Mouse (Mus musculus) liver, adult 2 months (tissue): Measurements from ENCODE around the gene Ctsd. TPM values are rescaled to one million over a fixed set of nuclear protein-coding genes. Genes with fewer than 3 reads are reported as not detected.

ENCODE experiments used
- DNase-seq: peaks from one replicate; pipeline ENCODE4 v3.0.0-alpha.2; 2011; ENCODE audit warnings: low read depth, low spot score; ENCODE audit errors: extremely low read depth
- H3K27ac ChIP-seq: fragments of 200-500 bp; replicated peaks from 2 replicates; pipeline ENCODE4 v1.5.1; 2012; ENCODE audit warnings: low read depth, mild to moderate bottlenecking, control low read depth, inconsistent platforms, low read length; ENCODE audit not compliant: insufficient read depth
- H3K27me3 ChIP-seq: fragments of 200-500 bp; 2 replicates; pipeline ENCODE4 v1.6.1; 2012; ENCODE audit warnings: mild to moderate bottlenecking, moderate library complexity, low read length, inconsistent platforms; ENCODE audit not compliant: control insufficient read depth, insufficient read depth
- H3K36me3 ChIP-seq: fragments of 200-500 bp; 2 replicates; pipeline ENCODE4 v1.6.1; 2012; ENCODE audit warnings: low read length, inconsistent platforms; ENCODE audit not compliant: control insufficient read depth, insufficient read depth
- H3K4me1 ChIP-seq: fragments of 200-500 bp; 2 replicates; pipeline ENCODE4 v1.6.1; 2011; ENCODE audit warnings: low read length; ENCODE audit not compliant: control insufficient read depth, insufficient read depth
- H3K4me3 ChIP-seq: fragments of 200-500 bp; 2 replicates; pipeline ENCODE4 v1.5.1; 2011; ENCODE audit warnings: low read depth, mild to moderate bottlenecking, control low read depth, low read length, moderate library complexity; ENCODE audit not compliant: insufficient read depth
- H3K79me2 ChIP-seq: fragments of 200-500 bp; 2 replicates; pipeline ENCODE4 v1.6.1; 2012; ENCODE audit warnings: inconsistent platforms, mild to moderate bottlenecking, low read length, moderate library complexity; ENCODE audit not compliant: control insufficient read depth, insufficient read depth
- H3K9ac ChIP-seq: fragments of 200-500 bp; 2 replicates; pipeline ENCODE4 v1.6.1; 2012; ENCODE audit warnings: low read depth, mild to moderate bottlenecking, control low read depth, inconsistent platforms, low read length
- CTCF ChIP-seq: fragments of 200-500 bp; IDR thresholded peaks from 2 replicates; pipeline ENCODE4 v1.5.1; 2011; ENCODE audit warnings: low read depth, low read length, control low read depth
- POLR2A ChIP-seq: fragments of 200-500 bp; IDR thresholded peaks from 2 replicates; pipeline ENCODE4 v1.6.1; 2011; ENCODE audit warnings: low read length, control low read depth; ENCODE audit not compliant: insufficient read depth; ENCODE audit errors: extremely low read depth
- WGBS: fragments of 180-500 bp; shearing (Covaris S2); methylation state at CpG from one replicate; pipeline ENCODE4 v1.1.7; 2018; 5-methylcytosine and 5-hydroxymethylcytosine counted together
- polyA plus RNA-seq: library from polyadenylated mRNA; depleted of rRNA; stranded (reverse); fragments of >200 nt; gene quantifications from 2 replicates; pipeline ENCODE4 v1.2.3, GENCODE M21; 2012
- total RNA-seq: library from RNA; depleted of rRNA; stranded (reverse); fragments of >200 nt; gene quantifications from 2 replicates; pipeline ENCODE4 v1.2.3, GENCODE M21; 2014

Gene Ctsd
- total and polyA plus RNA-seq, 2 experiments: 215 to 444 TPM

DNA sequence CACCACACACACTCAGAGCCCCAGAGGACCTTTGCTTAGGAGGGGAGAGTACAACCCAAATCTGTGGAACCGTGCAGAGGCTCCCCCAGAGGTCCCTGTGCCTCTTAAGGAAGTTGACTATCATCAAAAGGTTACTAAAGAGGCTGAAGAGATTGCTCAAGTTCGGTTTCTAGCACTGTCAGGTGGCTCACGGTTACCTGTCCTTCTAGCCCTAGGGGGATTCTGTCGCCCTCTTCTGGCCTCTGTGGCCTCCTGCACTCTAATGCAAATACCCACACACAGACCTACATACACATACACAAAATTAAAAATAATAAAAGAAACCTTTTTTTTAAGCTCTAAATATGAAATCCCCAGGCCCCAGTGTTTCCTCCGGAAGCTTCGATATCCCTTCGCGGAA, 30.8 kb upstream of the Ctsd start:
- Histone ChIP-seq H3K27me3 (no peaks in the 10 kb centered on the region), H3K4me1 (no peaks in the 10 kb centered on the region), H3K4me3 (no peak overlapping the region), H3K27ac (no peak overlapping the region), H3K36me3 (no peaks in the 10 kb centered on the region), H3K79me2 (no peaks in the 10 kb centered on the region), H3K9ac (no peak overlapping the region)
- DNase-seq: no peak
- TF ChIP-seq CTCF (no peak), POLR2A (no peak)
- WGBS: 92% methylated on average over 8 of the region's 8 CpGs

DNA sequence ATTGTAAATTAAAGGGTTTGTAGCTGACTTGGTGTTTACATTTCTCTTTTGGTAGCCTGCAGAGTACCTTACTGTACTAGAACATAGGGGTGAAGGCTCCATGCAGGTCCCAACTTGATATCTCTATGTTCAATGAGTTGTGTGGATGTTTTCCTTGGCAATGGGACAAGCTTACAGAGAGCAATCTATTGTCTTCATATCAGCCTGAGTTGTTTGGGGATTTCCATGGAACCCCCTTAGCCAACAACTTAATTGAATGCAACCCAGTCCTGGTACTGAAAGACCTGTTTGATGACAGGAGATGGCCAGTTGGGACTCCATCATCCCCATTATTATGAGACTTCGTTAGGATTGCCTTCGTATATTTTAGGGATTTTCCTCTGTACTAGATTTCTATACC, 30.2 kb upstream of the Ctsd start:
- no peak for DNase-seq
- Histone ChIP-seq H3K79me2 (no peaks in the 10 kb centered on the region), H3K4me1 (no peaks in the 10 kb centered on the region), H3K27ac (no peak overlapping the region), H3K9ac (no peak overlapping the region), H3K27me3 (no peaks in the 10 kb centered on the region), H3K36me3 (no peaks in the 10 kb centered on the region), H3K4me3 (no peak overlapping the region)
- TF ChIP-seq POLR2A (no peak), CTCF (no peak)
- WGBS: 95% methylated on average over 2 of the region's 2 CpGs

DNA sequence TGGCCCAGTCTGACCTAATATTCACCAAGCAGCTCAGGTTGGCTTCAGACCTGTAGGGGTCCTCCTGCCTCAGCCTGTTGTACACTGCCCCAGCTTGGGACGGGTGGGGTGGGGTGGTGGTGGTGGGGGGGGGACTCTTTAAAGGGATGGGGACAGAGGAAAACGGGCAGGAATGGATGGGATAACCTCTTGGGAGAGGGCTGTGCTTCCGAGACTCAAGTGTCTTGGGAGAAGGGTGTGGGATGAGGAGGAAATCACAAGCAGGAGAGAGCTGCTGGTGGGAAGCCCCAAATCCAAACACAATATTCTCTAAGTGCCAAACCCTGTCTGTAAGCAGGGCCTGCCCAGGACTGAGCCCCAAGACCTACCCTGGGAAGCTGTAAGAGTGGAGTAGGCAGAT, 28.4 kb upstream of the Ctsd start:
- Histone ChIP-seq H3K4me3 (no peak overlapping the region), H3K36me3 (no peaks in the 10 kb centered on the region), H3K9ac (no peak overlapping the region), H3K27ac (no peak overlapping the region), H3K79me2 (no peaks in the 10 kb centered on the region), H3K4me1 (no peaks in the 10 kb centered on the region), H3K27me3 (no peaks in the 10 kb centered on the region)
- DNase-seq: no peak
- TF ChIP-seq CTCF (no peak), POLR2A (no peak)
- WGBS: 78% methylated on average over 3 of the region's 3 CpGs

DNA sequence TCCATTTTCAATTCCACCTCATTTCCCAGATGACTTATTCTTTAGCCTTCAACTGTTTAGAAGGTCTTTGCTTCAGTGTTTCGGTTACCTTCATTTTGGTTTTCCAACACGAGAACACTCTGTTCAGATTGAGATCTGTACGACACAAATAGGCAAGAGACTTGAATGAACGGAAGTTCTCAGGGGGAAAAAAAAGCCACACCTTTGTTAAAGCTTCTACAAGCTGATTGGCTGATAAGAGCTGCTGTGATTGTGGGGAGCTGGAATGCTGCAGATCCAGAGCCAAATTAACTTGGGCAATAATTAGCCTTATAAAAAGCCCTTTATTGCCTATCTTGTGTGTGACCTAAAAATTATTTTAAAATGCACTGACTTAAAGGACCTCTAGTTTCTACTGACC, 27.5 kb upstream of the Ctsd start:
- no peaks in the 10 kb centered on the region for H3K36me3 ChIP-seq
- DNase-seq: no peak
- WGBS: 66% methylated on average over 4 of the region's 4 CpGs
- H3K9ac ChIP-seq: no peak overlapping the region
- H3K27ac ChIP-seq: no peak overlapping the region
- H3K79me2 ChIP-seq: no peaks in the 10 kb centered on the region
- TF ChIP-seq POLR2A: no peak
- no peak for TF ChIP-seq CTCF
- H3K4me1 ChIP-seq: no peaks in the 10 kb centered on the region
- H3K27me3 ChIP-seq: no peaks in the 10 kb centered on the region
- no peak overlapping the region for H3K4me3 ChIP-seq

DNA sequence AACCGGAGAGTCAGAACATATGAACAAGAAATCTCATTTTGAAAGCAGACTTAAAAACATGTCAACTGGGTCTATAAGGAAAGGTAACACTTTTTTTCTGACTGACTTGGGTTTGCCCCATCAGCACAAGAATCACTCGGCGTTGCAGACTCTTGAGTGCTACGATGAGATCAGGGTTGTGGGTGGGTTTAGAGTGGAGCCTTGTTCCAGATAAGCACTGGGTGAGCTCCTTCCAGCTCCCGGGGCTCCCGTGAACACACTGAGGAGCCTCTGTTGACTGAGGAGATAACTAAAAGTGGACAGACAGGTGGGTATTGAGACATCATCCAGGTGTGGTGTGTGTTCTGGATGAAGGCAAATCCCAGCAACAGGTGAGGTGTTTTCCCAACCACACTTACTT, 25.4 kb upstream of the Ctsd start:
- DNase-seq: no peak
- H3K4me3 ChIP-seq: no peak overlapping the region
- H3K9ac ChIP-seq: no peak overlapping the region
- H3K27me3 ChIP-seq: no peaks in the 10 kb centered on the region
- H3K4me1 ChIP-seq: no peaks in the 10 kb centered on the region
- H3K79me2 ChIP-seq: no peaks in the 10 kb centered on the region
- H3K36me3 ChIP-seq: no peaks in the 10 kb centered on the region
- TF ChIP-seq POLR2A: no peak
- no peak for TF ChIP-seq CTCF
- 76% methylated on average over 6 of the region's 6 CpGs for WGBS
- H3K27ac ChIP-seq: no peak overlapping the region

DNA sequence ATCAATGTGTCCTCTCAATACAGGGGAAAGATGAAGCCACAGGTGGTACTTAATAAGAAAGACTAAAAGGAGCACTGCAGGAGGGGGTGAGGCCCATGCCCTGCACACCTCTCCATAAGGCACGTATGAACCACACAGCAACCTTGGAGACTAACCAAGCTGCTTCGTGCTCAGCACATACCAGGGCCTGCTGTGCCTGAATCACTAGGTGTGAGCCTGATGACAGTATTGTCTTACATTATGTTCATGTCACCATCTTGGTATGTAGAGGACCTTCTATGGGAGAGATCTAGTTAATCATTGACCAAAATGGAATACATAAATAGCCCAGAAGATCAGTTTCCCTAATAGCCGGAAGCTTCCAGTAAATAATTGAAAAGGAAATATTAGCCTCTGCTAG, 21.8 kb upstream of the Ctsd start:
- H3K36me3 ChIP-seq: no peaks in the 10 kb centered on the region
- no peak for DNase-seq
- TF ChIP-seq POLR2A (no peak), CTCF (no peak)
- H3K27me3 ChIP-seq: no peaks in the 10 kb centered on the region
- H3K4me1 ChIP-seq: no peaks in the 10 kb centered on the region
- no peak overlapping the region for H3K27ac ChIP-seq
- no peak overlapping the region for H3K4me3 ChIP-seq
- H3K79me2 ChIP-seq: no peaks in the 10 kb centered on the region
- 88% methylated on average over 3 of the region's 3 CpGs for WGBS
- no peak overlapping the region for H3K9ac ChIP-seq
